Mouse (Mus musculus) limb, embryonic 13.5 days (tissue): ENCODE data around the gene Maff. TPM values are rescaled to one million over a fixed set of nuclear protein-coding genes. Genes with fewer than 3 reads are reported as not detected.

ENCODE experiments used
- ATAC-seq: fragments of 200-750 bp; cut with Nextera tagmentation; 2 replicates; pipeline ENCODE4 v1.8.0; 2017; ENCODE audit warnings: low read depth, moderate number of reproducible peaks, moderate TSS enrichment; ENCODE audit not compliant: low FRiP score
- H3K27ac ChIP-seq: fragments of 300-500 bp; sonication (generic); 2 replicates; pipeline ENCODE4 v1.5.1; 2015; ENCODE audit warnings: inconsistent platforms, mild to moderate bottlenecking, moderate library complexity
- H3K27me3 ChIP-seq: fragments of 300-500 bp; sonication (generic); 2 replicates; pipeline ENCODE4 v1.6.1; 2015; ENCODE audit warnings: mild to moderate bottlenecking, inconsistent platforms
- H3K36me3 ChIP-seq: fragments of 300-500 bp; sonication (generic); 2 replicates; pipeline ENCODE4 v1.6.1; 2015; ENCODE audit warnings: inconsistent platforms, mild to moderate bottlenecking, moderate library complexity
- H3K4me1 ChIP-seq: fragments of 300-500 bp; sonication (generic); 2 replicates; pipeline ENCODE4 v1.6.1; 2015; ENCODE audit warnings: inconsistent platforms
- H3K4me2 ChIP-seq: fragments of 300-500 bp; sonication (generic); replicated peaks from 2 replicates; pipeline ENCODE4 v1.6.1; 2015; ENCODE audit warnings: inconsistent platforms, mild to moderate bottlenecking, moderate library complexity
- H3K4me3 ChIP-seq: fragments of 300-500 bp; sonication (generic); 2 replicates; pipeline ENCODE4 v1.5.1; 2015; ENCODE audit warnings: moderate library complexity, mild to moderate bottlenecking, inconsistent platforms
- H3K9ac ChIP-seq: fragments of 300-500 bp; sonication (generic); 2 replicates; pipeline ENCODE4 v1.6.1; 2015; ENCODE audit warnings: mild to moderate bottlenecking, inconsistent platforms
- H3K9me3 ChIP-seq: fragments of 300-500 bp; sonication (generic); 2 replicates; pipeline ENCODE4 v1.6.1; 2016; ENCODE audit warnings: inconsistent platforms
- WGBS: fragments of 180-500 bp; shearing (Covaris S2); methylation state at CpG from one replicate; pipeline ENCODE4 v1.1.7; 2015; 5-methylcytosine and 5-hydroxymethylcytosine counted together
- polyA plus RNA-seq: library from polyadenylated mRNA; unstranded; fragments of >200 nt; fragmentation: Nextera tagmentation; extraction: Ambion mirVana; gene quantifications from 2 replicates; pipeline ENCODE4 v1.2.1, GENCODE M21; 2015

The Maff gene
- polyA plus RNA-seq, 1 experiment from 2014 or later = 2.2 TPM

GRCm38 (mm10) chr15:79335061-79335655 is 11.3 kb upstream of the Maff start:
- H3K36me3 ChIP-seq = no peaks in the 10 kb centered on the region
- no peak overlapping the region for H3K27ac ChIP-seq
- H3K9ac ChIP-seq = no peak overlapping the region
- H3K27me3 ChIP-seq = no peaks in the 10 kb centered on the region
- 0 out of 2 replicates have a peak, but pooled peaks cover 6% of the 10 kb centered on the region for H3K4me1 ChIP-seq
- H3K9me3 ChIP-seq = no peaks in the 10 kb centered on the region
- WGBS = 51% methylated on average over 7 of the region's 7 CpGs
- no peak overlapping the region for H3K4me3 ChIP-seq
- no peak overlapping the region for H3K4me2 ChIP-seq
- no peak for ATAC-seq

GRCm38 (mm10) chr15:79338978-79339377 is 7.4 kb upstream of the Maff start:
- H3K4me3 ChIP-seq = no peak overlapping the region
- H3K9me3 ChIP-seq = no peaks in the 10 kb centered on the region
- 70% methylated on average over 5 of the region's 5 CpGs for WGBS
- H3K4me1 ChIP-seq = 0 out of 2 replicates have a peak, but pooled peaks cover 6% of the 10 kb centered on the region
- no peak overlapping the region for H3K27ac ChIP-seq
- no peak for ATAC-seq
- no peak overlapping the region for H3K9ac ChIP-seq
- no peaks in the 10 kb centered on the region for H3K27me3 ChIP-seq
- H3K36me3 ChIP-seq = no peaks in the 10 kb centered on the region
- no peak overlapping the region for H3K4me2 ChIP-seq

- 74% methylated on average over 6 of the region's 6 CpGs for WGBS
- Histone ChIP-seq H3K36me3 (no peaks in the 10 kb centered on the region), H3K9me3 (no peaks in the 10 kb centered on the region), H3K9ac (no peak overlapping the region), H3K4me2 (no peak overlapping the region), H3K27me3 (no peaks in the 10 kb centered on the region), H3K4me3 (no peak overlapping the region), H3K4me1 (0 out of 2 replicates have a peak, but pooled peaks cover 3% of the 10 kb centered on the region), H3K27ac (no peak overlapping the region)
- no peak for ATAC-seq
These were observed 3.6 kb upstream of the Maff start for GRCm38 (mm10) chr15:79342641-79343337.

GRCm38 (mm10) chr15:79344627-79345026 is 1.8 kb upstream of the Maff start:
- ATAC-seq = no peak
- Histone ChIP-seq H3K27me3 (no peaks in the 10 kb centered on the region), H3K27ac (no peak overlapping the region), H3K4me1 (peaks cover 14% of the 10 kb centered on the region), H3K36me3 (no peaks in the 10 kb centered on the region), H3K4me3 (no peak overlapping the region), H3K9ac (no peak overlapping the region), H3K9me3 (no peaks in the 10 kb centered on the region), H3K4me2 (no peak overlapping the region)
- WGBS = 73% methylated on average over 4 of the region's 4 CpGs

GRCm38 (mm10) chr15:79347165-79347844 is 884 bp downstream of the Maff start:
- Histone ChIP-seq H3K36me3 (no peaks in the 10 kb centered on the region), H3K27ac (peak overlapping the region; percentile 93), H3K9me3 (no peaks in the 10 kb centered on the region), H3K9ac (peak overlapping the region; percentile 74), H3K4me1 (peaks cover 29% of the 10 kb centered on the region), H3K4me3 (peak overlapping the region; percentile 80), H3K27me3 (no peaks in the 10 kb centered on the region), H3K4me2 (peak overlapping the region; percentile 91)
- peak; percentile 92 for ATAC-seq
- WGBS = under 1% methylated on average over 61 of the region's 61 CpGs

GRCm38 (mm10) chr15:79347845-79348506 is 1.6 kb downstream of the Maff start:
- no peaks in the 10 kb centered on the region for H3K27me3 ChIP-seq
- H3K4me1 ChIP-seq = peaks cover 31% of the 10 kb centered on the region
- H3K9ac ChIP-seq = peak overlapping the region; percentile 74
- peak overlapping the region; percentile 91 for H3K4me2 ChIP-seq
- H3K9me3 ChIP-seq = no peaks in the 10 kb centered on the region
- peak; percentile 76 for ATAC-seq
- 1% methylated on average over 46 of the region's 46 CpGs for WGBS
- H3K4me3 ChIP-seq = peak overlapping the region; percentile 80
- H3K27ac ChIP-seq = peak overlapping the region; percentile 93
- H3K36me3 ChIP-seq = no peaks in the 10 kb centered on the region

DNA sequence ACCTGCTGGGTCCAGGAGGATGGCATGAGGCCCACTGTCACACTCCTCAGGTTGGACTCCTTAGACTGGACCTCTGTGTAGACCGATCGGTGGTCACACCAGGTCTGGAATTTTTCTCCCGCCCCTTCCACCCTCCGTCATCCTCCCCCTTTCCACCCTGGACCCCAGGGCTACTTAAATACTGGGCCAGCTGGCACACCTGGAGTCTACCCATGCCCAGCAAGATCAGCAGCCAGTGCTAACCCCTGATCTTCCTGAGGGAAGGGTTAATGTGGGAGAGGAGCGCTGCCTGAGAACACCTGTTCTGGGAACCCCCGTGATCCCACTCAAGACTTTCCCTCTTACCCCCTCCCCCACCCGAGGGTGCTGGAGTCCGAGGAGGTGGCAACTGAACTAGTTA is 2.2 kb downstream of the Maff start:
- peak overlapping the region; percentile 91 for H3K4me2 ChIP-seq
- H3K9me3 ChIP-seq = no peaks in the 10 kb centered on the region
- peak overlapping the region; percentile 74 for H3K9ac ChIP-seq
- H3K36me3 ChIP-seq = no peaks in the 10 kb centered on the region
- peak overlapping the region; percentile 80 for H3K4me3 ChIP-seq
- 43% methylated on average over 8 of the region's 8 CpGs for WGBS
- no peak for ATAC-seq
- no peak overlapping the region for H3K27ac ChIP-seq
- no peaks in the 10 kb centered on the region for H3K27me3 ChIP-seq
- H3K4me1 ChIP-seq = peaks cover 31% of the 10 kb centered on the region

- Histone ChIP-seq H3K9ac (0 out of 2 replicates have a peak overlapping the region, but pooled peaks have one; percentile 43), H3K4me1 (peaks cover 31% of the 10 kb centered on the region), H3K36me3 (no peaks in the 10 kb centered on the region), H3K4me2 (peak overlapping the region; percentile 23; the same call in 1 of the 2 replicates), H3K27me3 (no peaks in the 10 kb centered on the region), H3K9me3 (no peaks in the 10 kb centered on the region), H3K27ac (no peak overlapping the region), H3K4me3 (no peak overlapping the region)
- no peak for ATAC-seq
- WGBS = 92% methylated on average over 4 of the region's 4 CpGs
These were observed 4.4 kb downstream of the Maff start for GRCm38 (mm10) chr15:79350866-79351265.

GRCm38 (mm10) chr15:79351331-79351767 is 4.9 kb downstream of the Maff start:
- ATAC-seq = no peak
- Histone ChIP-seq H3K9ac (peak overlapping the region; percentile 43; the same call in 1 of the 2 replicates), H3K27ac (peak overlapping the region; percentile 52; the same call in 1 of the 2 replicates), H3K27me3 (peaks cover 4% of the 10 kb centered on the region; the same call in 1 of the 2 replicates), H3K9me3 (no peaks in the 10 kb centered on the region), H3K4me2 (peak overlapping the region; percentile 23; the same call in 1 of the 2 replicates), H3K36me3 (no peaks in the 10 kb centered on the region), H3K4me1 (peaks cover 33% of the 10 kb centered on the region), H3K4me3 (no peak overlapping the region)
- 27% methylated on average over 15 of the region's 15 CpGs for WGBS

DNA sequence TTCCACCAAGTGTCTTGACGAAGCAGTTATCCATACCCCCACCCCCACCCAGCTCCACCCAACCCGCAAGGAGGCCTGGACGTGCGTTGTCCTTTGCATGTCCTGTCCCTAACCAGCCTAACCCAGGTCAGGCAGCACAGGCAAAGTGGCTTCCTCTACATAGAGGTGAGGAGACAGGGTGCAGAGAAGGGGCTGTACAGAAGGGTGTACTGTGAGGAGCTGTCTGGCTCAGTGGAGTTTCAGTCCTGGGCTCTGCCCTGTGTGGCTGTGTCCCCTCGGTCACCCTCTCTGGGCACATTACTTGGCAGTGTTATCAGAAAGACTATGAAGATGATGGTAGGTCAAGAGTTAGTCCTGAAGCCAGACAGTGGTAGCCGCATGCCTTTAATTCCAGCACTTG is 6.1 kb downstream of the Maff start:
- no peak overlapping the region for H3K9ac ChIP-seq
- H3K27ac ChIP-seq = no peak overlapping the region
- 77% methylated on average over 6 of the region's 6 CpGs for WGBS
- no peaks in the 10 kb centered on the region for H3K9me3 ChIP-seq
- ATAC-seq = no peak
- no peaks in the 10 kb centered on the region for H3K36me3 ChIP-seq
- H3K4me1 ChIP-seq = peaks cover 41% of the 10 kb centered on the region
- H3K27me3 ChIP-seq = peaks cover 7% of the 10 kb centered on the region; the same call in 1 of the 2 replicates
- H3K4me2 ChIP-seq = no peak overlapping the region
- H3K4me3 ChIP-seq = no peak overlapping the region

GRCm38 (mm10) chr15:79353690-79354305 is 7.4 kb downstream of the Maff start:
- Histone ChIP-seq H3K27ac (no peak overlapping the region), H3K4me2 (no peak overlapping the region), H3K4me3 (no peak overlapping the region), H3K36me3 (no peaks in the 10 kb centered on the region), H3K9me3 (no peaks in the 10 kb centered on the region), H3K4me1 (peaks cover 42% of the 10 kb centered on the region), H3K27me3 (peaks cover 7% of the 10 kb centered on the region; the same call in 1 of the 2 replicates), H3K9ac (no peak overlapping the region)
- WGBS = 87% methylated on average over 5 of the region's 5 CpGs
- ATAC-seq = no peak
